Mouse (Mus musculus) embryonic facial prominence, embryonic 10.5 days (tissue): ENCODE data around the gene Gm43738. TPM values are rescaled to one million over a fixed set of nuclear protein-coding genes. Genes with fewer than 3 reads are reported as not detected.
A peak's percentile ranks its signal among the peaks of the same experiment; 100 is the strongest.

ENCODE experiments used
- DNase-seq: peaks from one replicate; pipeline ENCODE4 v3.0.0-alpha.2; 2017; ENCODE audit warnings: low spot score
- H3K27ac ChIP-seq: fragments of 300-500 bp; sonication (generic); replicated peaks from 2 replicates; pipeline ENCODE4 v1.5.1; 2016; ENCODE audit warnings: mild to moderate bottlenecking
- H3K27me3 ChIP-seq: fragments of 300-500 bp; sonication (generic); replicated peaks from 2 replicates; pipeline ENCODE4 v1.6.1; 2016; ENCODE audit warnings: low read depth, mild to moderate bottlenecking; ENCODE audit not compliant: poor library complexity, severe bottlenecking
- H3K36me3 ChIP-seq: fragments of 300-500 bp; sonication (generic); replicated peaks from 2 replicates; pipeline ENCODE4 v1.6.1; 2016; ENCODE audit warnings: mild to moderate bottlenecking, moderate library complexity
- H3K4me1 ChIP-seq: fragments of 300-500 bp; sonication (generic); 2 replicates; pipeline ENCODE4 v1.6.1; 2016
- H3K4me3 ChIP-seq: fragments of 300-500 bp; sonication (generic); 2 replicates; pipeline ENCODE4 v1.5.1; 2016; ENCODE audit warnings: mild to moderate bottlenecking, moderate library complexity
- H3K9me3 ChIP-seq: fragments of 300-500 bp; sonication (generic); 2 replicates; pipeline ENCODE4 v1.6.1; 2016; ENCODE audit warnings: mild to moderate bottlenecking
- WGBS: fragments of 180-500 bp; shearing (Covaris S2); methylation state at CpG from one replicate; pipeline ENCODE4 v1.1.7; 2016; 5-methylcytosine and 5-hydroxymethylcytosine counted together
- polyA plus RNA-seq: library from polyadenylated mRNA; unstranded; fragments of >200 nt; fragmentation: Nextera tagmentation; extraction: Ambion mirVana; gene quantifications from 2 replicates; pipeline ENCODE4 v1.2.1, GENCODE M21; 2016

The Gm43738 gene
- polyA plus RNA-seq, 1 experiment from 2014 or later = 0.09 TPM

DNA sequence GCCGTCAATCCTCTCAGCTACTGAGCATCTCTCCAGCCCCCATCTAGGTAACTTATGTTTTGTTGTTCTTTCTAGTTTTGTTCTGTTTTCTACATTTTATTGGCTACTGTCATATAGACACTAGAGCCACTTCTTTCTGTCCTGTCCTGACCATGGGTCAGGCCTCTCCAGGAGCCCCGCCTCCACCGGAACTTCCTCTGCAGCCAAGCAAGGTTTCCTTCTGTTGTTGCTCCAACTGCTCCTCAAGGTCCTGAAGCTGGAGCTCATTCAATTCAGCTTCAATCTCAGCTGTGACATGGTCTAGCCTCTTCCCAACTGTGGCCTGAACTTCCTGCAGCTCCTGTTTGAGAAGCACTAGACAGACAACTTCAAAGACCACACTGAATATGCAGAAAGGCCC, 29.0 kb upstream of the Gm43738 start:
- Histone ChIP-seq H3K27ac (no peak overlapping the region), H3K9me3 (no peaks in the 10 kb centered on the region), H3K36me3 (no peaks in the 10 kb centered on the region), H3K4me3 (no peak overlapping the region), H3K27me3 (peaks cover 33% of the 10 kb centered on the region), H3K4me1 (peaks cover 17% of the 10 kb centered on the region)
- DNase-seq = no peak
- 97% methylated on average over 3 of the region's 3 CpGs for WGBS

DNA sequence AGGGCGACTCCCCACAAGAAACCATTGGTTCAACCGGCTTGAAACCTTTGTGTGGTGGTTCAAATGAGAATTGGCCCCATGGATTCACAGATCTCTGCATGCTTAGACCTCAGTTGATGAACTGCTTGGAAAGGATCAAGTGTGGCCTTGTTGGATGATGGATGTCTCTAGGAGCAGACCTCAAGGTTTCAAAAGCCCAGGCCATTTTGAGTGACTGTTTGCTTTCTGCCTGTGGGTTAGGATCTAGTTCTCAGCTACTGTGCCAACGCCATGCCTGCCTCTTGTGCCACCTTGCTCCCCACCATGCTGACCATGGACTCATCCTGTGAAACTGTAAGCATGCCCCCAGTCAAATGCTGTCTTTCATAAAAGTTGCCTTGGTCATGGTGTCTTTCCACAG, 25.1 kb upstream of the Gm43738 start:
- no peaks in the 10 kb centered on the region for H3K27me3 ChIP-seq
- H3K36me3 ChIP-seq = no peaks in the 10 kb centered on the region
- DNase-seq = no peak
- no peak overlapping the region for H3K4me3 ChIP-seq
- WGBS = 84% methylated on average over 3 of the region's 3 CpGs
- H3K4me1 ChIP-seq = peaks cover 6% of the 10 kb centered on the region
- H3K9me3 ChIP-seq = no peaks in the 10 kb centered on the region
- no peak overlapping the region for H3K27ac ChIP-seq

DNA sequence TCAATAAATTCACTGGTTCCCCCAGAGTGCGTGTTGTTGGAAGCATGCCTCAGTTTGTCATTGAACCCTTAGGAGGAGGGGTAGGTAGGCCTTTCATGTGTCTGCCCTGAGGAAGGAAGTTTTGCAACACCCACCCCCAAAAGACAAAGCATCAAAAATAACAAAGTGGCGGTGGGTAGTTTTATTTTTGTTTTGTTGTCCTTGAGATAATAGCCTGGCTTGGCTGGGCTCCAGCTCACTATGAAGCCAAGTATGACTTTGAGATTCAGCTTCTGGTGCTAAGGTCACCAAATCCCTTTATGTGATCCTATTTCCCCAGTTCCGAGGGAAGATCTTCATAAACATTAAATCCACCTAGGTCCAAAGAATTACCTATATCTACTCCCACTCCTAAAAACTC, 23.3 kb upstream of the Gm43738 start:
- DNase-seq = no peak

DNA sequence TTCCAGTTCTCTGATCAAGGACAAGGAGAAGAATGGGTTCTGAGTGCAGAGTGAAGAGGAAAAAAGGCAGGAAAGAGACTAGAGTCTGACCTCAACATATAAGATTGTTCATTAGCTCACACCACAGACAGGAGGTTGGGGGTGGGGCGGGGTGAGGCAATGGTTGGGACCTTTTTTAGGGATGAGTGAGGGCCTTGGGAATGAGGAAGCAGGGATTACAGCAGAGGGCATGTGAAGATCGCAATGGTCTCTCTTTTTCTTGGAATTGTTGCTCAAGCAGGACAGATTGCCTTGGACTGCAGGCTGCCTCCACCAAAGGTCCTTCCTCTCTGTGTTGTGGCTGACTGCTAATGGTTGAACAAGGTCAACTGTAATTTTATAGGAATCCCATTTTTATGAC, 22.4 kb upstream of the Gm43738 start:
- H3K27ac ChIP-seq = no peak overlapping the region
- 85% methylated on average over 2 of the region's 2 CpGs for WGBS
- no peaks in the 10 kb centered on the region for H3K9me3 ChIP-seq
- H3K4me1 ChIP-seq = no peaks in the 10 kb centered on the region
- no peak for DNase-seq
- no peaks in the 10 kb centered on the region for H3K36me3 ChIP-seq
- H3K4me3 ChIP-seq = no peak overlapping the region
- H3K27me3 ChIP-seq = no peaks in the 10 kb centered on the region

More for the DNA sequence above, 23.3 kb upstream of the Gm43738 start:
- no peaks in the 10 kb centered on the region for H3K9me3 ChIP-seq
- no peaks in the 10 kb centered on the region for H3K36me3 ChIP-seq
- WGBS = 88% methylated on average over 3 of the region's 3 CpGs
- H3K4me3 ChIP-seq = no peak overlapping the region
- H3K27me3 ChIP-seq = no peaks in the 10 kb centered on the region
- H3K27ac ChIP-seq = no peak overlapping the region
- H3K4me1 ChIP-seq = peaks cover 6% of the 10 kb centered on the region

DNA sequence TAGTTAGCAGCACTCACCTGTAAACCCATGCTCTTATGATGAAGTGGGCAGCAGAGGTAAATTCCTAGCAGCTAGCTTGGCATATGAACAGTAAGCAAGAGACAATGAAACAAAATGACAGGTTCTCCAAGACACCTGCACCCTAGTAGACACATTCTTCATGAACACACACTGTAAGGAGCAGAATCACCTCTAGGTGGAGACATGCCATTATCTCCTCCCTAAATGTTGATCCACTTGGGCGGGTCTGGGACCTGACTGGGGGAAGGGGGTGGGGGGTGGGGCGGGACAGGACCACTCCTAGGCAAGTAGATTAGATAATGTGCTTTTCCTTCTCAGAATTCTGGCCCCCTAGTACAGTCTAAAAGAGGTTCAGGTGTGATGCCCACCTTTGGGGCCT, 14.6 kb upstream of the Gm43738 start:
- no peaks in the 10 kb centered on the region for H3K36me3 ChIP-seq
- WGBS = 7% methylated on average over 2 of the region's 2 CpGs
- no peak overlapping the region for H3K4me3 ChIP-seq
- no peak overlapping the region for H3K27ac ChIP-seq
- no peak for DNase-seq
- H3K4me1 ChIP-seq = no peaks in the 10 kb centered on the region
- no peaks in the 10 kb centered on the region for H3K27me3 ChIP-seq
- H3K9me3 ChIP-seq = no peaks in the 10 kb centered on the region

DNA sequence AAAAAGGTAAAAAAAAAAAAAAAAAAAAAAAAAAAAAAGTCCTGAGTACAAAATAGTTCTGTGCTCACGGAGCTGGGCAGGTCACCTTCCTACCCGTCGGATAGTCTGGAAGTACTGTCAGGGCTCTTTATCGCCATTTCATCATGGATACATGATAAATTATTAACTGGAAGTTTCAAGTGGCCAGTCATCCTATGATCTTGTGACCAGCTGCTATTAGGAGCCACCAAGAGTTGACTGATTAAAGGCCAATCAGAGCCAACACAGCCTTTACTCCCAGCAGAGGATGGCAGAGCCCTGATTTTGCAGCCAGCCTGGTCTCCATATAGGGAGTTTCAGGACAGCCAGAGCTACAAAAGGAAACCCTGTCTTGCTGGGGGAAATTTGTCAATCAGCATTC, 12.2 kb upstream of the Gm43738 start:
- H3K4me1 ChIP-seq = no peaks in the 10 kb centered on the region
- H3K4me3 ChIP-seq = no peak overlapping the region
- no peaks in the 10 kb centered on the region for H3K9me3 ChIP-seq
- WGBS = 87% methylated on average over 4 of the region's 4 CpGs
- H3K27me3 ChIP-seq = no peaks in the 10 kb centered on the region
- DNase-seq = no peak
- H3K27ac ChIP-seq = no peak overlapping the region
- H3K36me3 ChIP-seq = no peaks in the 10 kb centered on the region

DNA sequence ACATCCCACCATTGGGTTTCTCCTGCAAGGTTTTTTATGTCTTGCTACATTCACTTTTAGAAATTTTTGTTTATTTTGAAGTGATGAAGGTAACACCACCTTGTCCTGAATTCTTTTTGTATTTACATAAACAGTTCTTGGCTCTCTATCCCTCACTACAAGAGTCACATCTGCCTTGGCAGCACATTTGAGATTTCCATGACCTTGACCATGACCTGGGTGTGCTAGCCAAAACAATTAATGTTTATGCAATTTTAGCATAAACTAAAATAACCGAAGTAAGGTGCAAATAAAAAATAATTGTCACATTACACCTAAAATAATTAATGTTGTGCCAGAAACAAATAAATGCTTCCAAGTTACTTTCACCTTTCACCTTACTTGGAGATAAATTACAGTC, 7.2 kb upstream of the Gm43738 start:
- WGBS = 71% methylated on average over 1 of the region's 1 CpGs
- H3K4me3 ChIP-seq = no peak overlapping the region
- no peaks in the 10 kb centered on the region for H3K27me3 ChIP-seq
- no peaks in the 10 kb centered on the region for H3K36me3 ChIP-seq
- peaks cover 2% of the 10 kb centered on the region; the same call in 1 of the 2 replicates for H3K4me1 ChIP-seq
- no peaks in the 10 kb centered on the region for H3K9me3 ChIP-seq
- no peak overlapping the region for H3K27ac ChIP-seq
- no peak for DNase-seq

DNA sequence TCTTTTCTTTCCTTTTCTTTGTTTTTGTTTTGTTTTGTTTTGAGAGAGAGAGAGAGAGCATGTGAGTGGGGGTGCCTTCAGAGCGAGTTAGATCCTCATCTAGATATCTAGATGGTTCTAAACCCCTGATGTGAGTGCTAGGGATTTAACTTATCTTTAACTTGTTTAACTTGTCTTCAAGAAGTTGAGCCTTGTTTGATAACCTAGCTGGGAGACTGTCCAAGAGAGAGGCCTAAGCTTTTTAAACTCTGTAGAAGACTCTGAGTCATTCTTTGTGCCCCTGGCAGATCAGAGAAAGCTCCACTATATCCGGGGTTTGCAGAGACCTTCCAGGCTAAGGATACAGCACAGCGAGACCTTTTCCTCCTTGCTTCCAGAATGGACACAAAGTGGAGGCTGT, 6.6 kb upstream of the Gm43738 start:
- no peak for DNase-seq
- no peaks in the 10 kb centered on the region for H3K9me3 ChIP-seq
- H3K4me3 ChIP-seq = no peak overlapping the region
- H3K27ac ChIP-seq = no peak overlapping the region
- no peaks in the 10 kb centered on the region for H3K36me3 ChIP-seq
- H3K4me1 ChIP-seq = peaks cover 8% of the 10 kb centered on the region
- 68% methylated on average over 3 of the region's 3 CpGs for WGBS
- no peaks in the 10 kb centered on the region for H3K27me3 ChIP-seq

DNA sequence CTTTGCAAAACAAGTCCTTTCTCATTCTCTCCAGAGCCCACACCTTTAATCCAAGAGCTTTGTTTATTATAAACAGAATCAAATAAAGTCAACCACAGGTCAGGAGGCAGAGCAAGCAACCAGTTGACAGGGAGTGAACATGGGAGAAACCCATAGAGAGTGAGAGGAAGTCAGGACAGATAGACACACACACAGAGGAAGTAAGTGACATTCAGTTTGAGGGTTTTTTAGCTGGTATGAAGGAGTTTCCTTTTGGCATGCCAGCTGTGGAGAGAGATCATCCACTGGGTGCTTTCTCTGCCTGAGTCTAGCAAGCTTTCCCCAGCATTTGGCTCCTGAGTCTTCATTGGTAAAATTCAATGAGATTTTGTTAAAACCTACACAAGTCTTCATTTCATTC, 6.0 kb upstream of the Gm43738 start:
- H3K4me1 ChIP-seq = peaks cover 12% of the 10 kb centered on the region
- DNase-seq = no peak
- H3K9me3 ChIP-seq = no peaks in the 10 kb centered on the region
- no peaks in the 10 kb centered on the region for H3K27me3 ChIP-seq
- no peak overlapping the region for H3K4me3 ChIP-seq
- no peak overlapping the region for H3K27ac ChIP-seq
- H3K36me3 ChIP-seq = no peaks in the 10 kb centered on the region

DNA sequence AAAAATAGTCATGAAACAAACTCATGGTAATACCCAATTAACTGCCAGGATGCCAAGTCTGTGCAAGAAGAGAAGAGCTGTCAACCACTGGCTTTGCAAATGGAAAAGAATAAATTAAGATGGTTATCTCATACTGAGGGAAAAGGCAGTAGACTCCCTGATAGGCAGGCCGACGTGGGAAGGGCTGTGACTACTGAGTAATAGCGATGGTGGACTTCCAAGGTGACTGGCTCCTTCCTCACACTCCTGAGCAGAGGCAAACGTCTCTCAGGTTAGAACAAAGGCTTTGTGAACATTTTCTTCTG, 2.3 kb upstream of the Gm43738 start:
- Histone ChIP-seq H3K27me3 (no peaks in the 10 kb centered on the region), H3K4me1 (peaks cover 38% of the 10 kb centered on the region), H3K9me3 (no peaks in the 10 kb centered on the region), H3K4me3 (no peak overlapping the region), H3K36me3 (peaks cover 22% of the 10 kb centered on the region), H3K27ac (0 out of 2 replicates have a peak overlapping the region, but pooled peaks have one; percentile 88)
- no peak for DNase-seq
- 81% methylated on average over 4 of the region's 4 CpGs for WGBS

DNA sequence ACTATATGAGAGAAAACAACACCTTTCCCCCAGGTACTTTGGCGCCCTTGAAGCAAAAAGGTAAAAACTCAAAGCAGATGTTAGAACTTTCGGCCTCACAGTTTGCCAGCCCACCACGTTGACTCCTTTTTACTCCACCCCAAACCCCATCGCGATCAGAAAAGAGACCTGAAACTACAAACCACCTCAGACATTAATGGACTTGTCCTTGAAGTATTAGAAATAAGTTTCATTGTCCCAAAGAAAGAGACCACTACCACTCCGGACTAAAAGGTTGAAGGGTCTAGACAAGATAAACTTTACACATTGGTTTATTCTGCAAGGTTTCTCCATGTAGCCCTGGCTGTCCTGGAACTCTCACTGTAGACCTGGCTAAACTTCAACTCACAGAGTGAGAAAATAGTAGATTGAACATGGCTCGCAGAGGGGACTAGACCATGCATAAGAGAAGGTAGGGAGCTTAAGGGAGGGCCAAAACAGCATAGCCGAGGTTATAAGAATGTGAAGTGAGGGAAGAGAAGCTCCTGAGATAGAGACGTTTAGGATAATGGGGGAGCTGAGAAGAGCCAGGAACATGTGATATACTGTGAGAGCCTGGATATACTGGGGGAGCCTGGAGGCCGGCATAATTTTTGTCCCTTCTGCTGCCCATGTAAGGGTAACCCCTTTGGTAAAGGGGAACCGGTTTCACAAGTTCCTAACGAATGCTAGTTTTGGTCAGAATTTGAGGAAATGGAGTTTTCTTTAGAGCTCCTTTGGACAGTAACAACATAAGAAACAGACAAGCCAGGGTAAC, 1.8 kb upstream of the Gm43738 start:
- 65% methylated on average over 12 of the region's 12 CpGs for WGBS

DNA sequence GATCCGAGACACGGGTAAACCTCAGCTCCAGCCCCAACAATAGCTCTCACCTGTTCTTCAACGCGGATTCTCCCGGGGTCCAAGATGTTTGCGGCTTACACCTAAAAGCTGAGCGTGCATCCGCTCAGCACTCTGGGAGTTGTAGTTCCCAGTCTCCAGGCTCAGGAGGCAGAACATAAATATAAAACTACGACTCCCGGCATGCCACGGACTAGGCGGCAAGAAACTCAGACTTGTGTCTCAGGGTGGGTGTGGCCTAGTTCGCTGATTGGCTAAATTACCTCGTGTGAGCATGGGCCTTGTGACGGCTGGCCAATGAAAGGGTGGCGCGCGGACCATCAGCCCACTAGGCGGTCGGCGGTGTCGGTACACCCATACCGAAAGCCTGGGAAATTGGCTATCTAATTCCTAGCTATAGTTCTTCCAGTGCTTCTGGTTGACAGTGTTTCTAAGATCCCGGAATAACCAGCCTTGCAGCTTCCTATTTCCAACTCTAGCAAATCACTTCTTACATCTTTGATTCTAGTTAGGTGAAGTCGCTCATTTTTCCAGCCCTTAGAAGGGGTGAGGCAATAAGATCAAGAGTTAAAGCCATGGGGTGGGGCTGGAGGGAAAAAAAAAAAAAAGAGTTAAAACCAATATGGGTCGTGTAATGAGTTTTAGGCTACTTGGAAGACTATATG, 1.1 kb upstream of the Gm43738 start, which contains the start of gene Fdps:
Gene Fdps (minus strand): TSS at position 148 of the 683 bp plus-strand sequence.
- WGBS = under 1% methylated on average over 26 of the region's 26 CpGs

More for the DNA sequence above, 1.8 kb upstream of the Gm43738 start:
- peak overlapping the region; percentile 83 for H3K4me3 ChIP-seq
- H3K27ac ChIP-seq = peak overlapping the region; percentile 88
- peaks cover 28% of the 10 kb centered on the region for H3K36me3 ChIP-seq
- no peaks in the 10 kb centered on the region for H3K27me3 ChIP-seq
- no peak for DNase-seq
- H3K4me1 ChIP-seq = peaks cover 43% of the 10 kb centered on the region
- no peaks in the 10 kb centered on the region for H3K9me3 ChIP-seq

DNA sequence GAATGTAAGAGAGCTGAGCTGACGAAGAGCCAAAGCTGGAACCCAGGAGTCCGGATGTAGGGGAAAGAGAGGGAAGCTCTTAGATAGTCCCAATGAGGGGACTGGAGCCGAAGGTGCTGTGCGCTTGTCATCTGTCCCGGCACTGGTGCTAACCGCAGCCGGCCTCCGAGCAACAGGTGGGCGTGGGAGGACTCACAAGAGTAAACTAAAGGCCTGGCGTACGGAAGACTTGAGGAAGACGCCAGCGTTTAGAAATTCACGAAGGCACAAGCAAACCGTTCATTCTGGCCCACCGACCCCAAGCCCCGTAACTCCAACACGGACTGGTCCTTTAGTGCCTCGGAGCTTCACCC, 536 bp upstream of the Gm43738 start:
- Histone ChIP-seq H3K36me3 (peaks cover 40% of the 10 kb centered on the region), H3K27me3 (no peaks in the 10 kb centered on the region), H3K27ac (peak overlapping the region; percentile 88), H3K4me1 (peaks cover 43% of the 10 kb centered on the region), H3K9me3 (no peaks in the 10 kb centered on the region), H3K4me3 (peak overlapping the region; percentile 83)
- no peak for DNase-seq
- under 1% methylated on average over 19 of the region's 19 CpGs for WGBS

More for the DNA sequence above, 1.1 kb upstream of the Gm43738 start, which contains the start of gene Fdps:
- DNase-seq = peak; percentile 96
- Histone ChIP-seq H3K4me1 (peaks cover 43% of the 10 kb centered on the region), H3K27me3 (no peaks in the 10 kb centered on the region), H3K36me3 (peaks cover 35% of the 10 kb centered on the region), H3K27ac (peak within 1 kb of the TSS; percentile 88), H3K9me3 (no peaks in the 10 kb centered on the region), H3K4me3 (peak within 1 kb of the TSS; percentile 83)
